20 mouse cellular contexts compared by ENCODE assay signal in the genomic region with DNA sequence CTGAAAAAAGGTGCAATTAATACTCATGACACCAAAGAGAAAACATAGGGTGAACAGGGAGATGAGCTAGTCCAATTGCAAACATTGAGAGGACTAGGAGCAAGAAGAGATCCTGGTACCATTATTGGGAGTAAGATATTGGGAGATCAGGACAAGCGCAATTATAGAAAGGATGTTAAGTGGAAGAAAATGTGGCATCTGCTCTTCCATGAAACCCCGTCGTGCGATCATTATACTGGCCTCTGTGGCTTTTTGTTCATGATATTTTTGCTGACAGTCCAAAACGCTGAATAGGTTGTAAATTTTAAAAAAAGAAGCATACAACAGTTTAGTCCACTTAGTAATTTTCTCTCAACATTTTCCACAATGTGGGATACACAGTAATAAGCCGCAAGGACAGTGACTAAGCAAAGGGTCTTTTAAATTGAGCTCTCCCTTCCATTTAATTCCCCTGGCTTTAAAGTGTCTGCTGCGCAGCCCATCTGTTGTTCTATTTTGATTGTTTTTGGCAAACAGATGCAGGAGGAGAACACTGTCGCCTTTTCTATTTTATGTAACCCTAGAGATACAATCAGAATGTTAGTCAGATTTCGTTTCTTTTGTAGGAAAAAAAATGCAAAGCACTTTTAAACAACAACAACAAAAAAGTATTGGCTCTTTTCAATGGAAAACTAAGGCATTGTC.
DNase-seq lines count a peak whose midpoint lies in the region; ATAC-seq and TF ChIP-seq lines count a peak whose summit lies in the region.
"Had no signal": no experiment of that assay in that cellular context is flagged by ENCODE, and none has a peak within 500 bp of the region (broad histone marks: within the 10 kb centered on the region; RNA-seq: fewer than 3 reads in every experiment).

No protein-coding gene starts in this region.

- peak; percentile 59 for DNase-seq in hindbrain, postnatal 0 days (ENCODE audit: low spot score)
- DNase-seq in hindbrain, embryonic 11.5 days (ENCODE audit: low spot score), result no peak
- DNase-seq in midbrain, postnatal 0 days (ENCODE audit: low spot score), result peak; percentile 52
- DNase-seq in midbrain, embryonic 10.5 days (ENCODE audit: low spot score), result no peak
- DNase-seq in cerebellum, postnatal 10 days, result peak; percentile 69 to 72
- peak; percentile 49 for DNase-seq in telencephalon, adult 2 months (ENCODE audit: low read depth, low spot score)
- no peak for DNase-seq in gastrocnemius, postnatal 10 days
- DNase-seq in yolk sac, embryonic 10.5 days (ENCODE audit: low spot score), result no peak
- DNase-seq: adrenal gland, postnatal 25 days; B cell, adult 2 months; embryo, embryonic 11 days; kidney, adult 8-10 months; kidney, postnatal 36 days; lung, adult 18-20 months; retina, postnatal 1 day; thymus, adult 2 months had no signal

- ATAC-seq in hindbrain, postnatal 0 days, result peak; percentile 58; the same call in 1 of the 2 replicates
- no peak for ATAC-seq in hindbrain, embryonic 11.5 days (ENCODE audit: low FRiP score)
- ATAC-seq in midbrain, postnatal 0 days (ENCODE audit: low FRiP score), result no peak
- ATAC-seq: inflammation-experienced regulatory T-cells, adult 6 months had no signal

- H3K9me3 ChIP-seq in hindbrain, postnatal 0 days (ENCODE audit: low read length), result no peaks in the 10 kb centered on the region
- H3K9me3 ChIP-seq in hindbrain, embryonic 11.5 days (ENCODE audit: control insufficient read depth, low read length), result no peaks in the 10 kb centered on the region
- no peaks in the 10 kb centered on the region for H3K9me3 ChIP-seq in midbrain, postnatal 0 days (ENCODE audit: low read length)
- H3K9me3 ChIP-seq in midbrain, embryonic 10.5 days (replicated peaks), result no peaks in the 10 kb centered on the region
- H3K9me3 ChIP-seq: midbrain, embryonic 12.5 days had no signal

- no peak overlapping the region for H3K9ac ChIP-seq in hindbrain, postnatal 0 days (replicated peaks; ENCODE audit: low read length)
- no peak overlapping the region for H3K9ac ChIP-seq in hindbrain, embryonic 11.5 days (ENCODE audit: low read depth, low read length)
- no peak overlapping the region for H3K9ac ChIP-seq in midbrain, postnatal 0 days (replicated peaks; ENCODE audit: low read length, poor library complexity, severe bottlenecking)
- H3K9ac ChIP-seq: midbrain, embryonic 12.5 days had no signal

- H3K36me3 ChIP-seq in hindbrain, postnatal 0 days (ENCODE audit: insufficient read depth, low read length), result no peaks in the 10 kb centered on the region
- H3K36me3 ChIP-seq in hindbrain, embryonic 11.5 days (ENCODE audit: control insufficient read depth, insufficient read depth, low read length), result no peaks in the 10 kb centered on the region
- no peaks in the 10 kb centered on the region for H3K36me3 ChIP-seq in midbrain, postnatal 0 days (ENCODE audit: insufficient read depth, low read length)
- no peaks in the 10 kb centered on the region for H3K36me3 ChIP-seq in midbrain, embryonic 10.5 days
- H3K36me3 ChIP-seq: midbrain, embryonic 12.5 days had no signal

- 47% methylated on average over 9 of the region's 9 CpGs for WGBS in hindbrain, postnatal 0 days
- 82% methylated on average over 9 of the region's 9 CpGs for WGBS in hindbrain, embryonic 11.5 days
- WGBS in midbrain, postnatal 0 days, result 74% methylated on average over 9 of the region's 9 CpGs
- WGBS in midbrain, embryonic 10.5 days, result 84% methylated on average over 9 of the region's 9 CpGs

- no peak overlapping the region for H3K4me2 ChIP-seq in hindbrain, postnatal 0 days (ENCODE audit: low read depth, low read length)
- H3K4me2 ChIP-seq in hindbrain, embryonic 11.5 days (replicated peaks; ENCODE audit: low read depth, low read length), result no peak overlapping the region
- no peak overlapping the region for H3K4me2 ChIP-seq in midbrain, postnatal 0 days (ENCODE audit: low read depth, low read length, poor library complexity, severe bottlenecking)
- H3K4me2 ChIP-seq: heart, embryonic 11.5 days; midbrain, embryonic 12.5 days had no signal

- no peak overlapping the region for H3K4me3 ChIP-seq in hindbrain, postnatal 0 days (ENCODE audit: low read length)
- no peak overlapping the region for H3K4me3 ChIP-seq in hindbrain, embryonic 11.5 days (ENCODE audit: low read depth, low read length)
- no peak overlapping the region for H3K4me3 ChIP-seq in midbrain, postnatal 0 days (ENCODE audit: low read depth, low read length)
- H3K4me3 ChIP-seq in midbrain, embryonic 10.5 days, result no peak overlapping the region
- H3K4me3 ChIP-seq: midbrain, embryonic 12.5 days had no signal

- H3K27me3 ChIP-seq in hindbrain, postnatal 0 days (ENCODE audit: insufficient read depth, low read length), result no peaks in the 10 kb centered on the region
- no peaks in the 10 kb centered on the region for H3K27me3 ChIP-seq in hindbrain, embryonic 11.5 days (ENCODE audit: control insufficient read depth, insufficient read depth, low read length)
- H3K27me3 ChIP-seq in midbrain, postnatal 0 days (ENCODE audit: insufficient read depth, low read length), result no peaks in the 10 kb centered on the region
- H3K27me3 ChIP-seq in midbrain, embryonic 10.5 days (ENCODE audit: low read depth, poor library complexity, severe bottlenecking), result no peaks in the 10 kb centered on the region
- H3K27me3 ChIP-seq: midbrain, embryonic 12.5 days had no signal

- H3K27ac ChIP-seq in hindbrain, postnatal 0 days, result no peak overlapping the region; the same call in 1 of the 2 replicates
- H3K27ac ChIP-seq in hindbrain, embryonic 11.5 days (ENCODE audit: low read depth, low read length), result no peak overlapping the region
- H3K27ac ChIP-seq in midbrain, postnatal 0 days (ENCODE audit: low read depth, low read length), result no peak overlapping the region
- H3K27ac ChIP-seq in midbrain, embryonic 10.5 days (replicated peaks), result no peak overlapping the region
- H3K27ac ChIP-seq: macrophage; midbrain, embryonic 12.5 days had no signal

- TF ChIP-seq CTCF in hindbrain, postnatal 0 days (IDR thresholded peaks at IDR 0.05; ENCODE audit: low read depth), result no peak
- no peak for TF ChIP-seq CTCF in midbrain, postnatal 0 days (IDR thresholded peaks at IDR 0.05)

- H3K4me1 ChIP-seq in hindbrain, postnatal 0 days (ENCODE audit: insufficient read depth, low read length), result no peaks in the 10 kb centered on the region
- H3K4me1 ChIP-seq in hindbrain, embryonic 11.5 days (replicated peaks; ENCODE audit: control insufficient read depth, insufficient read depth, low read length), result no peaks in the 10 kb centered on the region
- H3K4me1 ChIP-seq in midbrain, postnatal 0 days (ENCODE audit: insufficient read depth, low read length), result no peaks in the 10 kb centered on the region
- H3K4me1 ChIP-seq in midbrain, embryonic 10.5 days, result no peaks in the 10 kb centered on the region
- H3K4me1 ChIP-seq: midbrain, embryonic 12.5 days had no signal

Comparison
In these comparisons a context has a peak if more than half of its experiments do, and no peak if none do; other contexts are left out.
1. DNase-seq: peak in hindbrain, postnatal 0 days (single experiment), midbrain, postnatal 0 days (single experiment), cerebellum, postnatal 10 days (2 of 2) and telencephalon, adult 2 months (single experiment); none in hindbrain, embryonic 11.5 days (single experiment), midbrain, embryonic 10.5 days (single experiment), gastrocnemius, postnatal 10 days (single experiment) and yolk sac, embryonic 10.5 days (single experiment).